Mouse (Mus musculus): ENCODE measurements around the gene Hist1h1c.

GRCm38 (mm10) chr13:23766772-23767171, 28.2 kb downstream of the Hist1h1c start:
- TF ChIP-seq EP300 (IDR thresholded peaks at IDR 0.05; ENCODE audit: insufficient read depth, low read depth, low read length) (no peak), POLR2A (IDR thresholded peaks at IDR 0.05; ENCODE audit: insufficient read depth, low read depth, low read length) (no peak)
